In genomic region chr4:151739348-151739956, GRCm38 (mm10) we compare ENCODE assay signal across 15 mouse cellular contexts.
DNase-seq lines count a peak whose midpoint lies in the region; ATAC-seq and TF ChIP-seq lines count a peak whose summit lies in the region.
"Had no signal": no experiment of that assay in that cellular context is flagged by ENCODE, and none has a peak within 500 bp of the region (broad histone marks: within the 10 kb centered on the region; RNA-seq: fewer than 3 reads in every experiment).

No protein-coding gene starts in this region.

- H3K4me1 ChIP-seq in heart, embryonic 12.5 days (replicated peaks) = peaks cover 26% of the 10 kb centered on the region
- H3K4me1 ChIP-seq in midbrain, embryonic 15.5 days = peaks cover 40% of the 10 kb centered on the region
- peaks cover 17% of the 10 kb centered on the region for H3K4me1 ChIP-seq in midbrain, postnatal 0 days (ENCODE audit: insufficient read depth, low read length)
- peaks cover 26% of the 10 kb centered on the region for H3K4me1 ChIP-seq in hindbrain, embryonic 16.5 days (ENCODE audit: control insufficient read depth, insufficient read depth, low read depth, low read length)
- peaks cover 17% of the 10 kb centered on the region; the same call in 1 of the 2 replicates for H3K4me1 ChIP-seq in kidney, embryonic 16.5 days (ENCODE audit: insufficient read depth, low read length)

- no peaks in the 10 kb centered on the region for H3K27me3 ChIP-seq in heart, embryonic 12.5 days (replicated peaks)
- H3K27me3 ChIP-seq in midbrain, embryonic 15.5 days (replicated peaks) = no peaks in the 10 kb centered on the region
- no peaks in the 10 kb centered on the region for H3K27me3 ChIP-seq in midbrain, postnatal 0 days (ENCODE audit: insufficient read depth, low read length)
- no peaks in the 10 kb centered on the region for H3K27me3 ChIP-seq in hindbrain, embryonic 16.5 days (replicated peaks; ENCODE audit: control insufficient read depth, insufficient read depth, low read length)
- H3K27me3 ChIP-seq in kidney, embryonic 16.5 days (ENCODE audit: insufficient read depth, low read length) = no peaks in the 10 kb centered on the region

- no peaks in the 10 kb centered on the region for H3K36me3 ChIP-seq in heart, embryonic 12.5 days
- no peaks in the 10 kb centered on the region for H3K36me3 ChIP-seq in midbrain, embryonic 15.5 days (replicated peaks)
- H3K36me3 ChIP-seq in midbrain, postnatal 0 days (ENCODE audit: insufficient read depth, low read length) = no peaks in the 10 kb centered on the region
- H3K36me3 ChIP-seq in hindbrain, embryonic 16.5 days (ENCODE audit: control insufficient read depth, insufficient read depth, low read length) = no peaks in the 10 kb centered on the region
- no peaks in the 10 kb centered on the region for H3K36me3 ChIP-seq in kidney, embryonic 16.5 days (ENCODE audit: insufficient read depth, low read length)

- peak overlapping the region; percentile 3; the same call in 1 of the 2 replicates for H3K27ac ChIP-seq in heart, embryonic 12.5 days (ENCODE audit: poor library complexity, severe bottlenecking)
- no peak overlapping the region for H3K27ac ChIP-seq in midbrain, embryonic 15.5 days
- H3K27ac ChIP-seq in midbrain, postnatal 0 days (ENCODE audit: low read depth, low read length) = no peak overlapping the region
- no peak overlapping the region for H3K27ac ChIP-seq in hindbrain, embryonic 16.5 days (ENCODE audit: low read depth, low read length)
- H3K27ac ChIP-seq in kidney, embryonic 16.5 days (ENCODE audit: low read length) = no peak overlapping the region

- no peak overlapping the region for H3K4me3 ChIP-seq in heart, embryonic 12.5 days
- H3K4me3 ChIP-seq in midbrain, embryonic 15.5 days = no peak overlapping the region
- no peak overlapping the region for H3K4me3 ChIP-seq in midbrain, postnatal 0 days (ENCODE audit: low read depth, low read length)
- no peak overlapping the region for H3K4me3 ChIP-seq in hindbrain, embryonic 16.5 days (ENCODE audit: low read length)
- no peak overlapping the region for H3K4me3 ChIP-seq in kidney, embryonic 16.5 days (ENCODE audit: low read length)
- H3K4me3 ChIP-seq: erythroblast, embryonic 14.5 days had no signal

- no peak for ATAC-seq in heart, embryonic 12.5 days (ENCODE audit: insufficient number of reproducible peaks, low FRiP score)
- peak; percentile 47; the same call in 1 of the 2 replicates for ATAC-seq in midbrain, embryonic 15.5 days (replicated peaks)
- no peak for ATAC-seq in midbrain, postnatal 0 days (ENCODE audit: low FRiP score)
- ATAC-seq in hindbrain, embryonic 16.5 days = peak; percentile 13; the same call in 1 of the 2 replicates
- ATAC-seq in megakaryocyte, adult 5-6 weeks (ENCODE audit: poor library complexity, severe bottlenecking) = 0 out of 2 replicates have a peak, but pooled peaks have one; percentile 24
- no peak for ATAC-seq in kidney, embryonic 16.5 days (ENCODE audit: low FRiP score, low TSS enrichment)
- ATAC-seq: inflammation-experienced regulatory T-cells, adult 6 months; lung, postnatal 0 days had no signal

- no peaks in the 10 kb centered on the region for H3K9me3 ChIP-seq in heart, embryonic 12.5 days (replicated peaks)
- H3K9me3 ChIP-seq in midbrain, embryonic 15.5 days = no peaks in the 10 kb centered on the region
- H3K9me3 ChIP-seq in midbrain, postnatal 0 days (ENCODE audit: low read length) = no peaks in the 10 kb centered on the region
- no peaks in the 10 kb centered on the region for H3K9me3 ChIP-seq in hindbrain, embryonic 16.5 days (ENCODE audit: control insufficient read depth, low read length)
- no peaks in the 10 kb centered on the region for H3K9me3 ChIP-seq in kidney, embryonic 16.5 days (ENCODE audit: low read length)

- TF ChIP-seq CTCF in midbrain, postnatal 0 days (IDR thresholded peaks at IDR 0.05) = no peak

- no peak overlapping the region for H3K9ac ChIP-seq in heart, embryonic 12.5 days
- H3K9ac ChIP-seq in midbrain, embryonic 15.5 days = no peak overlapping the region
- H3K9ac ChIP-seq in midbrain, postnatal 0 days (replicated peaks; ENCODE audit: low read length, poor library complexity, severe bottlenecking) = no peak overlapping the region
- no peak overlapping the region for H3K9ac ChIP-seq in hindbrain, embryonic 16.5 days (ENCODE audit: low read depth, low read length)
- no peak overlapping the region for H3K9ac ChIP-seq in kidney, embryonic 16.5 days (replicated peaks; ENCODE audit: low read length)

- intact Hi-C loops in heart, postnatal 10 days (cut with DNase I) = no loop called here

- WGBS in heart, embryonic 12.5 days = 81% methylated on average over 12 of the region's 12 CpGs
- 82% methylated on average over 12 of the region's 12 CpGs for WGBS in midbrain, embryonic 15.5 days
- WGBS in midbrain, postnatal 0 days = 83% methylated on average over 12 of the region's 12 CpGs
- WGBS in hindbrain, embryonic 16.5 days = 72% methylated on average over 12 of the region's 12 CpGs
- 77% methylated on average over 11 of the region's 12 CpGs for WGBS in kidney, embryonic 16.5 days

- DNase-seq in heart, postnatal 10 days = no peak
- DNase-seq in midbrain, postnatal 0 days (ENCODE audit: low spot score) = no peak
- DNase-seq in frontal cortex, postnatal 36 days (ENCODE audit: low spot score in 2 of 2) = no peak
- DNase-seq: adrenal gland, adult 8-10 months; cerebellum, adult 9-10 months; kidney, postnatal 10 days; left cerebral cortex, postnatal 4 days had no signal

- H3K4me2 ChIP-seq in heart, embryonic 12.5 days = no peak overlapping the region
- H3K4me2 ChIP-seq in midbrain, embryonic 15.5 days = no peak overlapping the region
- no peak overlapping the region for H3K4me2 ChIP-seq in midbrain, postnatal 0 days (ENCODE audit: low read depth, low read length, poor library complexity, severe bottlenecking)
- H3K4me2 ChIP-seq in hindbrain, embryonic 16.5 days (ENCODE audit: low read length) = no peak overlapping the region
- no peak overlapping the region for H3K4me2 ChIP-seq in kidney, embryonic 16.5 days (replicated peaks; ENCODE audit: low read depth, low read length)

Comparison
In these comparisons a context has a peak if more than half of its experiments do, and no peak if none do; other contexts are left out.
1. ATAC-seq: peak in midbrain, embryonic 15.5 days (single experiment), hindbrain, embryonic 16.5 days (single experiment) and megakaryocyte, adult 5-6 weeks (single experiment); none in heart, embryonic 12.5 days (single experiment), midbrain, postnatal 0 days (single experiment) and kidney, embryonic 16.5 days (single experiment).